Mouse (Mus musculus) spleen, adult 2 months (tissue): ENCODE measurements at regions not wholly inside any gene's neighbourhood (a gene's known extent, or its start where the extent isn't known, plus 50 kb on each side); places are given as distances from the start of the nearest gene placed in this dataset.

ENCODE experiments used
- CTCF ChIP-seq: fragments of 200-500 bp; IDR thresholded peaks from 2 replicates; pipeline ENCODE4 v1.5.1; 2011; ENCODE audit warnings: mild to moderate bottlenecking, inconsistent platforms; ENCODE audit not compliant: insufficient read depth, insufficient read length, insufficient replicate concordance; ENCODE audit errors: extremely low read depth
- POLR2A ChIP-seq: fragments of 200-500 bp; IDR thresholded peaks from 2 replicates; pipeline ENCODE4 v1.6.1; 2011; ENCODE audit warnings: low read depth, low read length, inconsistent platforms

- no peak for TF ChIP-seq POLR2A
- no peak for TF ChIP-seq CTCF
Observed at GRCm38 (mm10) chr3:101161941-101162531, 52.0 kb upstream of the Ptgfrn start.
